Mouse (Mus musculus): ENCODE data around the gene Sipa1l2. TPM values are rescaled to one million over a fixed set of nuclear protein-coding genes. Genes with fewer than 3 reads are reported as not detected.
"Not testable (repeated sequence)": the region's sequence is repeated elsewhere in the genome, so short reads cannot be mapped to it uniquely, and the experiment has no call there.

The Sipa1l2 gene
- polyA plus RNA-seq, 1 experiment from 2014 or later: 10.0 TPM

- H3K27me3 ChIP-seq (replicated peaks; ENCODE audit: control insufficient read depth, insufficient read depth, low read length): no peaks in the 10 kb centered on the region
- peak; percentile 23 for DNase-seq (ENCODE audit: low spot score)
- peaks cover 8% of the 10 kb centered on the region; the same call in 1 of the 2 replicates for H3K4me1 ChIP-seq (ENCODE audit: control insufficient read depth, insufficient read depth, low read length)
- H3K4me3 ChIP-seq (ENCODE audit: low read depth, low read length): no peak overlapping the region
- no peak overlapping the region for H3K27ac ChIP-seq (replicated peaks; ENCODE audit: low read depth, low read length)
- no peaks in the 10 kb centered on the region for H3K36me3 ChIP-seq (ENCODE audit: control insufficient read depth, insufficient read depth, low read length)
- ATAC-seq (ENCODE audit: low read depth): no peak
- H3K9ac ChIP-seq (ENCODE audit: low read depth, low read length): no peak overlapping the region
- 17% methylated on average over 13 of the region's 13 CpGs for WGBS
- no peak overlapping the region for H3K4me2 ChIP-seq (ENCODE audit: low read depth, low read length)
- no peaks in the 10 kb centered on the region for H3K9me3 ChIP-seq (ENCODE audit: control insufficient read depth, low read length)
Observed at GRCm38 (mm10) chr8:125413001-125413909, 156.4 kb downstream of the Sipa1l2 start.

GRCm38 (mm10) chr8:125410646-125411045 lies 159.0 kb downstream of the Sipa1l2 start:
- H3K4me3 ChIP-seq (ENCODE audit: low read depth, low read length): no peak overlapping the region
- H3K9me3 ChIP-seq (ENCODE audit: control insufficient read depth, low read length): peaks cover 3% of the 10 kb centered on the region; the same call in 1 of the 2 replicates
- H3K36me3 ChIP-seq (ENCODE audit: control insufficient read depth, insufficient read depth, low read length): no peaks in the 10 kb centered on the region
- no peak overlapping the region for H3K9ac ChIP-seq (ENCODE audit: low read depth, low read length)
- no peak overlapping the region for H3K4me2 ChIP-seq (ENCODE audit: low read depth, low read length)
- no peak overlapping the region for H3K27ac ChIP-seq (replicated peaks; ENCODE audit: low read depth, low read length)
- DNase-seq (ENCODE audit: low spot score) (no peak), ATAC-seq (ENCODE audit: low read depth) (no peak)
- H3K27me3 ChIP-seq (replicated peaks; ENCODE audit: control insufficient read depth, insufficient read depth, low read length): no peaks in the 10 kb centered on the region
- 67% methylated on average over 5 of the region's 5 CpGs for WGBS
- H3K4me1 ChIP-seq (ENCODE audit: control insufficient read depth, insufficient read depth, low read length): peaks cover 8% of the 10 kb centered on the region; the same call in 1 of the 2 replicates

GRCm38 (mm10) chr8:125407672-125408071 lies 161.9 kb downstream of the Sipa1l2 start:
- H3K9ac ChIP-seq (ENCODE audit: low read depth, low read length): no peak overlapping the region
- no peaks in the 10 kb centered on the region for H3K36me3 ChIP-seq (ENCODE audit: control insufficient read depth, insufficient read depth, low read length)
- peaks cover under 1% of the 10 kb centered on the region; the same call in 1 of the 2 replicates for H3K4me1 ChIP-seq (ENCODE audit: control insufficient read depth, insufficient read depth, low read length)
- H3K27me3 ChIP-seq (replicated peaks; ENCODE audit: control insufficient read depth, insufficient read depth, low read length): no peaks in the 10 kb centered on the region
- no peak overlapping the region for H3K4me3 ChIP-seq (ENCODE audit: low read depth, low read length)
- H3K27ac ChIP-seq (replicated peaks; ENCODE audit: low read depth, low read length): no peak overlapping the region
- ATAC-seq (ENCODE audit: low read depth) (no peak), DNase-seq (ENCODE audit: low spot score) (no peak)
- H3K9me3 ChIP-seq (ENCODE audit: control insufficient read depth, low read length): peaks cover 6% of the 10 kb centered on the region
- 44% methylated on average over 9 of the region's 9 CpGs for WGBS
- H3K4me2 ChIP-seq (ENCODE audit: low read depth, low read length): no peak overlapping the region

DNA sequence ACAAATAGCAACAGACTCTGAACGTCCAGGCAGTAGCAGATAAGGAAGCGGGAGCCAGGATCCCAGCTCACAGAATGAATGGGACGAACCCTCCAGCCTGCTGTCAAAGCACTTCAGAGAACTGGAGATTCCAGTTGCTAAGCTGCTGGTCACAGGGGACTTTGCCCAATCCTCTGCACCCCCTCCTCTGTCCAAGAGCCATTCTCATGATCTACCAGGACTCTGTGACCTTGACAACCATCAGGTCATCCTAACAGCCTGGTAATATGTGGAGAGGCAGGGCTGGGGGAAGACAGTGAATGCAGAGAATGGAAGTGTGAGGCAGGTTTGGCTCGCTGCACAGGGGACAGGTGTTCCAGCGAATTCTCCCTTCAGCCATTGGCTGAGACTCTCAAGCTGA lies 163.2 kb downstream of the Sipa1l2 start:
- H3K4me3 ChIP-seq (ENCODE audit: low read depth, low read length): no peak overlapping the region
- H3K36me3 ChIP-seq (ENCODE audit: control insufficient read depth, insufficient read depth, low read length): no peaks in the 10 kb centered on the region
- H3K27me3 ChIP-seq (replicated peaks; ENCODE audit: control insufficient read depth, insufficient read depth, low read length): no peaks in the 10 kb centered on the region
- ATAC-seq (ENCODE audit: low read depth) (no peak), DNase-seq (ENCODE audit: low spot score) (no peak)
- no peak overlapping the region for H3K4me2 ChIP-seq (ENCODE audit: low read depth, low read length)
- no peak overlapping the region for H3K27ac ChIP-seq (replicated peaks; ENCODE audit: low read depth, low read length)
- H3K9me3 ChIP-seq (ENCODE audit: control insufficient read depth, low read length): peaks cover 6% of the 10 kb centered on the region
- H3K4me1 ChIP-seq (ENCODE audit: control insufficient read depth, insufficient read depth, low read length): no peaks in the 10 kb centered on the region
- no peak overlapping the region for H3K9ac ChIP-seq (ENCODE audit: low read depth, low read length)
- 59% methylated on average over 5 of the region's 5 CpGs for WGBS

DNA sequence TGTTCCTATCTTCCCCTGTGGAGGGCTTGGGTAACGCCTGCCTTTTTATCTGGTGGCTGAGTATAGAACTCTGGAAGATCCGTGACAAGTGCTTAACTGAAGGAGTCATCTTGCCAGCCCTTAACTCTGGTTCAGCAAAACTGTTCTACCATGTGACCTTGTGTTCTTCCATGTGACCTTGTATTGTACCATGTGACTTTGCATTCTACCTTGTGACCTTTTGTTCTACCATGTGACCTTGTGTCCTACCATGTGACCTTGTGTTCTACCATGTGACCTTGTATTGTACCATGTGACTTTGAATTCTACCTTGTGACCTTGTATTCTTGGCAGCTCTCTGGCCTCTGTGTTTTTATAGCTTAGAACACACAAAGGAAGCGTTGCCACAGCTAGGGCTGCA lies 168.3 kb downstream of the Sipa1l2 start:
- H3K4me2 ChIP-seq (ENCODE audit: low read depth, low read length): no peak overlapping the region
- ATAC-seq (ENCODE audit: low read depth) (no peak), DNase-seq (ENCODE audit: low spot score) (no peak)
- no peaks in the 10 kb centered on the region for H3K4me1 ChIP-seq (ENCODE audit: control insufficient read depth, insufficient read depth, low read length)
- H3K9me3 ChIP-seq (ENCODE audit: control insufficient read depth, low read length): peaks cover 6% of the 10 kb centered on the region
- no peaks in the 10 kb centered on the region for H3K27me3 ChIP-seq (replicated peaks; ENCODE audit: control insufficient read depth, insufficient read depth, low read length)
- no peak overlapping the region for H3K9ac ChIP-seq (ENCODE audit: low read depth, low read length)
- H3K27ac ChIP-seq (replicated peaks; ENCODE audit: low read depth, low read length): no peak overlapping the region
- no peak overlapping the region for H3K4me3 ChIP-seq (ENCODE audit: low read depth, low read length)
- H3K36me3 ChIP-seq (ENCODE audit: control insufficient read depth, insufficient read depth, low read length): no peaks in the 10 kb centered on the region
- WGBS: 81% methylated on average over 3 of the region's 3 CpGs

DNA sequence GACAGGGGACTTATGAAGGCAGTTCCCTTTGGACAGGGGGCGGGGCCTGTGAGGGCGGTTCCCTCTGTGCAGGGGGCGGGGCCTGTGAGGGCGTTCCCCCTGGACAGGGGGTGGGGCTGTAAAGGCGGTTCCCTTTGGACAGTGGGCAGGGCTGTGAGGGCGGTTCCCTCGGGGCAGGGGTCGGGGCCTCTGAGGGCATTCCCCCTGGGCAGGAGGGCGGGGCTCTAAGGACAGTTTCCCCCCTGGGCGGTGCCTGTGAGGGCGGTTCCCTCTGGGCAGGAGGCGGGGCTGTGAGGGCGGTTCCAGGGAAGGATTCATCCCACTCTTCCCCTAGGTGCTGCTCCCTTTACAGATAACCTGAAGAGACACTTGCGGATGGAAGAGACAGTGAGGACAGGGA lies 171.6 kb downstream of the Sipa1l2 start:
- no peak overlapping the region for H3K27ac ChIP-seq (replicated peaks; ENCODE audit: low read depth, low read length)
- no peak overlapping the region for H3K4me2 ChIP-seq (ENCODE audit: low read depth, low read length)
- no peak overlapping the region for H3K4me3 ChIP-seq (ENCODE audit: low read depth, low read length)
- H3K9ac ChIP-seq (ENCODE audit: low read depth, low read length): no peak overlapping the region
- no peaks in the 10 kb centered on the region for H3K27me3 ChIP-seq (replicated peaks; ENCODE audit: control insufficient read depth, insufficient read depth, low read length)
- ATAC-seq (ENCODE audit: low read depth): no peak
- H3K9me3 ChIP-seq (ENCODE audit: control insufficient read depth, low read length): no peaks in the 10 kb centered on the region
- no peak for DNase-seq (ENCODE audit: low spot score)
- H3K36me3 ChIP-seq (ENCODE audit: control insufficient read depth, insufficient read depth, low read length): no peaks in the 10 kb centered on the region
- 64% methylated on average over 6 of the region's 14 CpGs for WGBS
- H3K4me1 ChIP-seq (ENCODE audit: control insufficient read depth, insufficient read depth, low read length): no peaks in the 10 kb centered on the region

- DNase-seq (ENCODE audit: low spot score); H3K4me2 ChIP-seq (ENCODE audit: low read depth, low read length); H3K27ac ChIP-seq (replicated peaks; ENCODE audit: low read depth, low read length); H3K4me1 ChIP-seq (ENCODE audit: control insufficient read depth, insufficient read depth, low read length); H3K9ac ChIP-seq (ENCODE audit: low read depth, low read length); H3K4me3 ChIP-seq (ENCODE audit: low read depth, low read length); H3K27me3 ChIP-seq (replicated peaks; ENCODE audit: control insufficient read depth, insufficient read depth, low read length); H3K9me3 ChIP-seq (ENCODE audit: control insufficient read depth, low read length); ATAC-seq (ENCODE audit: low read depth); H3K36me3 ChIP-seq (ENCODE audit: control insufficient read depth, insufficient read depth, low read length): not testable (repeated sequence)
- WGBS: 86% methylated on average over 8 of the region's 8 CpGs
Observed at GRCm38 (mm10) chr8:125395682-125396081, 173.9 kb downstream of the Sipa1l2 start.

- H3K9me3 ChIP-seq (ENCODE audit: control insufficient read depth, low read length): no peaks in the 10 kb centered on the region
- 77% methylated on average over 8 of the region's 8 CpGs for WGBS
- H3K27me3 ChIP-seq (replicated peaks; ENCODE audit: control insufficient read depth, insufficient read depth, low read length): no peaks in the 10 kb centered on the region
- H3K4me3 ChIP-seq (ENCODE audit: low read depth, low read length): no peak overlapping the region
- ATAC-seq (ENCODE audit: low read depth) (peak; percentile 20; the same call in 1 of the 2 replicates), DNase-seq (ENCODE audit: low spot score) (no peak)
- no peak overlapping the region for H3K9ac ChIP-seq (ENCODE audit: low read depth, low read length)
- H3K27ac ChIP-seq (replicated peaks; ENCODE audit: low read depth, low read length): no peak overlapping the region
- H3K4me1 ChIP-seq (ENCODE audit: control insufficient read depth, insufficient read depth, low read length): peaks cover 3% of the 10 kb centered on the region; the same call in 1 of the 2 replicates
- H3K36me3 ChIP-seq (ENCODE audit: control insufficient read depth, insufficient read depth, low read length): no peaks in the 10 kb centered on the region
- no peak overlapping the region for H3K4me2 ChIP-seq (ENCODE audit: low read depth, low read length)
Observed at GRCm38 (mm10) chr8:125395032-125395431, 174.6 kb downstream of the Sipa1l2 start.

GRCm38 (mm10) chr8:125391685-125392084 lies 177.9 kb downstream of the Sipa1l2 start:
- WGBS: 57% methylated on average over 7 of the region's 7 CpGs
- H3K27me3 ChIP-seq (replicated peaks; ENCODE audit: control insufficient read depth, insufficient read depth, low read length): no peaks in the 10 kb centered on the region
- DNase-seq (ENCODE audit: low spot score): no peak

More at GRCm38 (mm10) chr8:125391685-125392084, 177.9 kb downstream of the Sipa1l2 start:
- H3K4me1 ChIP-seq (ENCODE audit: control insufficient read depth, insufficient read depth, low read length): peaks cover 3% of the 10 kb centered on the region; the same call in 1 of the 2 replicates
- H3K36me3 ChIP-seq (ENCODE audit: control insufficient read depth, insufficient read depth, low read length): no peaks in the 10 kb centered on the region
- no peak overlapping the region for H3K27ac ChIP-seq (replicated peaks; ENCODE audit: low read depth, low read length)
- no peak for ATAC-seq (ENCODE audit: low read depth)
- no peak overlapping the region for H3K4me2 ChIP-seq (ENCODE audit: low read depth, low read length)
- no peak overlapping the region for H3K4me3 ChIP-seq (ENCODE audit: low read depth, low read length)
- no peaks in the 10 kb centered on the region for H3K9me3 ChIP-seq (ENCODE audit: control insufficient read depth, low read length)
- H3K9ac ChIP-seq (ENCODE audit: low read depth, low read length): no peak overlapping the region

Measured in embryonic facial prominence, embryonic 14.5 days (tissue).